ENCODE assay signal across 9 mouse cellular contexts in the genomic region with DNA sequence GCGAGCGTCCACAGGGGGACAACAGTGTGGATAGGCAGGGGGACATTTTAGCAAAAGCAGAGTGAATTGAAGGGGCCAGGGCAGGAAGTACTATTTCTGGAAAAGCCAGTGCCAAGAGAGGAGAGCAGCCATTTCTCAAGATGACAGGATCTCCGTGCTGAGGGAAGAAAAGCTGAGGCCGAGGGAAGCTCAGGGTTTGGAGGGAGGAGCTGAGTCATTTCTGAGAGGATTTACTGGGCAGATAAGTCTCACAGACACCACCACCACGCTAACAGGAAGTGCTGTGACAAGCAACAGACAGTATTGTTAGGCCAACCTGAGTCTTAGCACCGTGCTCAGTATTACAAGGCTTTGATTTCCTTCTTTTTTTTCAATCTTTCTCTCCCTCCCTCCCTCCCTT.
A peak's percentile ranks its signal among the peaks of the same experiment; 100 is the strongest.
DNase-seq lines count a peak whose midpoint lies in the region; ATAC-seq lines count a peak whose summit lies in the region.
"Had no signal": no experiment of that assay in that cellular context is flagged by ENCODE, and none has a peak within 500 bp of the region (broad histone marks: within the 10 kb centered on the region; RNA-seq: fewer than 3 reads in every experiment).

No protein-coding gene starts in this region.

- peaks cover 15% of the 10 kb centered on the region for H3K9me3 ChIP-seq in megakaryocyte, embryonic 14.5 days
- H3K9me3 ChIP-seq in stomach, embryonic 15.5 days, result no peaks in the 10 kb centered on the region
- H3K9me3 ChIP-seq: hindbrain, embryonic 15.5 days had no signal

- peaks cover 24% of the 10 kb centered on the region for H3K27me3 ChIP-seq in megakaryocyte, embryonic 14.5 days (replicated peaks)
- no peaks in the 10 kb centered on the region for H3K27me3 ChIP-seq in stomach, embryonic 15.5 days (replicated peaks)
- H3K27me3 ChIP-seq: hindbrain, embryonic 15.5 days had no signal

- no peak overlapping the region for H3K9ac ChIP-seq in stomach, embryonic 15.5 days
- H3K9ac ChIP-seq: hindbrain, embryonic 15.5 days had no signal

- H3K36me3 ChIP-seq in megakaryocyte, embryonic 14.5 days (replicated peaks; ENCODE audit: low read length), result peaks cover 6% of the 10 kb centered on the region
- H3K36me3 ChIP-seq in stomach, embryonic 15.5 days, result 0 out of 2 replicates have a peak, but pooled peaks cover 2% of the 10 kb centered on the region

- no peak for ATAC-seq in megakaryocyte, adult 5-6 weeks (ENCODE audit: poor library complexity, severe bottlenecking)
- ATAC-seq in stomach, embryonic 15.5 days (ENCODE audit: insufficient read depth, low FRiP score, low read depth), result peak; percentile 63; the same call in 1 of the 2 replicates

- peak overlapping the region; percentile 10; the same call in 1 of the 2 replicates for H3K4me2 ChIP-seq in stomach, embryonic 15.5 days
- H3K4me2 ChIP-seq: hindbrain, embryonic 15.5 days had no signal

- intact Hi-C loops in left cerebral cortex, postnatal 4 days (cut with DNase I), result no loop called here

- H3K27ac ChIP-seq in stomach, embryonic 15.5 days, result peak overlapping the region; percentile 86
- H3K27ac ChIP-seq: hindbrain, embryonic 15.5 days had no signal

- 9% methylated on average over 6 of the region's 6 CpGs for WGBS in stomach, embryonic 15.5 days

- peaks cover 25% of the 10 kb centered on the region for H3K4me1 ChIP-seq in megakaryocyte, embryonic 14.5 days
- peaks cover 10% of the 10 kb centered on the region for H3K4me1 ChIP-seq in stomach, embryonic 15.5 days

- peak overlapping the region; percentile 78 for H3K4me3 ChIP-seq in megakaryocyte, embryonic 14.5 days (replicated peaks)
- no peak overlapping the region for H3K4me3 ChIP-seq in stomach, embryonic 15.5 days (replicated peaks)
- H3K4me3 ChIP-seq: hindbrain, embryonic 15.5 days had no signal

- DNase-seq in adrenal gland, adult (ENCODE audit: inconsistent age in 2 of 2, low spot score in 1 of 2), result peak; percentile 62 to 84
- DNase-seq in adrenal gland, postnatal 25 days, result no peak
- peak; percentile 59 for DNase-seq in kidney, postnatal 14 days
- no peak for DNase-seq in left cerebral cortex, postnatal 4 days
- no peak for DNase-seq in left cerebral cortex, adult 8-10 months (ENCODE audit: low spot score in 2 of 2)

Comparison
In these comparisons a context has a peak if more than half of its experiments do, and no peak if none do; other contexts are left out.
1. DNase-seq: peak in adrenal gland, adult (2 of 2) and kidney, postnatal 14 days (single experiment); none in adrenal gland, postnatal 25 days (single experiment), left cerebral cortex, postnatal 4 days (single experiment) and left cerebral cortex, adult 8-10 months (0 of 2).